Mouse (Mus musculus): ENCODE data around the gene Fam169b. TPM values are rescaled to one million over a fixed set of nuclear protein-coding genes. Genes with fewer than 3 reads are reported as not detected.

The Fam169b gene
- total and polyA plus RNA-seq, 2 experiments: 21.8 to 25.8 TPM

DNA sequence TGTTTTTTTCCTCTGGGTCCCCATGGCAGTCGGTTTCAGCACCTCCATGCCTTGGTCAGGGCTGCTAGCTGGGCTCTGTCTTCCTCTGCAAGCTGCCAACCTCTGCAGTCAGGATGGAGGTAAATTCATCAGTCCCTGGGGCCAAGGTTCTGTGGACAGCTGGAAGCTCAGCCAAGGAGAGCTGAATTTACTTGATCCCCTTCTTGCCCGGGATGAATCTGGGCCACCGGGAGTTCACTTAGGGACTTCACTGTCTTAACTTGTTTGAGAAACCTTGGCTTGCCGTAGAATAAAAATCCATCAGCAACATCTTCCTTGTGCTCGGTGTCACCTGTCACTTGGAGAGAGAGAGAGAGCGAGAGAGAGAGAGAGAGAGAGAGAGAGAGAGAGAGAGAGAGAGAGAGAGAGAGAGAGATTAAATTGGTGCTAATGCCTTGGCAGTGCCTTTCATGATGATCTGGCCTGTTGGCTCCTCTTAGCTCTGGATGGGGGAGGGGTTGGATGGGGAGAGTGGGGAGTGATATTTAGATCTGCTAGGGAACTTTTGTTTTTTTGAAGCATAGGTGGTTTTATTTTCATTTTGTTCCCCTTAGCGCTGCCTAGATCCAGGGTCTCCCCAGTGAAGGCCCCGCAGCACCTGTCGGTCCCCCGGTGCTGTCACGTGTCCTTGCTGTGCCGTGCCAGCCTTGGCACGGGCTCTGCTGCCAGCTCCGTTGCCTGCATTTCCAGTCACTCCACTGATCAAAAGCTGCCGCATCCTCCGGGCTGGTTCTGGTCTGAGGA is 44.6 kb downstream of the Fam169b start:
- Histone ChIP-seq H3K9ac (ENCODE audit: low read depth, low read length) (no peak overlapping the region), H3K27me3 (ENCODE audit: control insufficient read depth, insufficient read depth, low read length) (no peaks in the 10 kb centered on the region), H3K27ac (replicated peaks; ENCODE audit: insufficient read depth, low read depth, low read length) (no peak overlapping the region), H3K4me1 (ENCODE audit: control insufficient read depth, insufficient read depth, low read length) (peaks cover 15% of the 10 kb centered on the region), H3K79me2 (ENCODE audit: control insufficient read depth, insufficient read depth, low read length) (peaks cover 21% of the 10 kb centered on the region), H3K4me3 (ENCODE audit: insufficient read depth, low read depth, low read length) (no peak overlapping the region), H3K36me3 (ENCODE audit: control insufficient read depth, insufficient read depth, low read length) (no peaks in the 10 kb centered on the region)
- 70% methylated on average over 15 of the region's 16 CpGs for WGBS
- peak; percentile 66 for DNase-seq (ENCODE audit: extremely low read depth, low read depth, low spot score)
- TF ChIP-seq CTCF (IDR thresholded peaks at IDR 0.05; ENCODE audit: low read depth, low read length): no peak

DNA sequence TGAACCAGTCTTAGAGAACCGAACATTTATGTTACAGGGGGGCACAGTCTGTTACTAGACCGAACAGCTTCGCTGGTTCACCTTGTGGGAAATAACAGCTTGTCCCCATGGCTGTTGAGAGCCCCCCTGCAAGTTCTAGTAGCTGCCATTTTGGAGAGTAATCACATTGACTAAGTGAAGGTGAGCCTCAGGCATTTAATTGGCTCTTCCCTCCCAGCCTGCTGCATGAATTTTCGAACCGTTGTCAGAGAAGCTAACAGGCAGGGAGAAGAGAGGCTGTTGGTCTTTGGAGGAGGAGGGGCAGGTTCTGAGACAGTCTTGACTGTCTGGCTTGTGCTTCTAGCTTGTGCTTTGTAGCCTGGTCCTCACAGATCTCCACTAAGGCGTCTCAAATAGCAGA is 45.3 kb downstream of the Fam169b start:
- Histone ChIP-seq H3K4me1 (ENCODE audit: control insufficient read depth, insufficient read depth, low read length) (peaks cover 9% of the 10 kb centered on the region; the same call in 1 of the 2 replicates), H3K27me3 (ENCODE audit: control insufficient read depth, insufficient read depth, low read length) (no peaks in the 10 kb centered on the region), H3K9ac (ENCODE audit: low read depth, low read length) (no peak overlapping the region), H3K36me3 (ENCODE audit: control insufficient read depth, insufficient read depth, low read length) (no peaks in the 10 kb centered on the region), H3K27ac (replicated peaks; ENCODE audit: insufficient read depth, low read depth, low read length) (no peak overlapping the region), H3K79me2 (ENCODE audit: control insufficient read depth, insufficient read depth, low read length) (peaks cover 15% of the 10 kb centered on the region), H3K4me3 (ENCODE audit: insufficient read depth, low read depth, low read length) (no peak overlapping the region)
- no peak for DNase-seq (ENCODE audit: extremely low read depth, low read depth, low spot score)
- WGBS: 83% methylated on average over 6 of the region's 6 CpGs
- no peak for TF ChIP-seq POLR2A (IDR thresholded peaks at IDR 0.05; ENCODE audit: extremely low read depth, insufficient read depth, low read length)
- TF ChIP-seq CTCF (IDR thresholded peaks at IDR 0.05; ENCODE audit: low read depth, low read length): no peak

DNA sequence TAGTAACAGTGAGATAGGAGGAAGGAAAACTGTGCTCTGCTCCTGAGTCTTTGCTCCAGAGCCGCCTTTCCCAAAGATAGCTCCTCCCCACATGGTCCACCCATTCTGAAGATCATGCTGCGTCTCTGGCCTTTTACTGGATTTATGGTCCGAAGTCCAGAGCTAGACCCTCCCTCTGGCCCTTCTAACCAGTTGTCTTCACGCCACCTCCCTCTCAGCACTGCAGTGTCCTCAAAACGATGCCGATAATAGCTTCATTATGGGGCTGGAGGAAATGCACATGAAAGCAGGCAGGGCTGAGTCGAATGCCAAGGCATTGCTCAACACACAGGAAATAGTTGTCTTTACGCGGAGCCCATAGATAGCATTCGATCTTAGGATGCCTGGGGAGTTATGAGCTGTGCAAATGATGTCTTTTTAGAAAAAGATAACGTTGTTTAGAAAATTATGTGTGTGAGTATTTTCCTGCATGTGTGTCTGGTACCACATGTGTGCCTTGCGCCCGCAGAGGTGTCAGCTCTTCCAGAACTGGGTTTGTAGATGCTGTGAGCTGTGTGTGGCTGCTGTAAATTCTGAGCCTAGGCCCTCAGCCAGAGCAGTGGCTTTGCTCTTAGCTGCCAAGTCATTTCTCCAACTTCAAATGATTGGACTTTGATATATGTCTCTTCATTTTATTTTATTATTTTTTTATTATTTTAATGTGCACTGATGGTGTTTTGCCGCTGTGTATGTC is 46.6 kb downstream of the Fam169b start:
- WGBS: 20% methylated on average over 14 of the region's 14 CpGs
- Histone ChIP-seq H3K4me1 (ENCODE audit: control insufficient read depth, insufficient read depth, low read length) (peaks cover 9% of the 10 kb centered on the region; the same call in 1 of the 2 replicates), H3K27ac (replicated peaks; ENCODE audit: insufficient read depth, low read depth, low read length) (no peak overlapping the region), H3K4me3 (ENCODE audit: insufficient read depth, low read depth, low read length) (no peak overlapping the region), H3K27me3 (ENCODE audit: control insufficient read depth, insufficient read depth, low read length) (no peaks in the 10 kb centered on the region), H3K79me2 (ENCODE audit: control insufficient read depth, insufficient read depth, low read length) (peaks cover 5% of the 10 kb centered on the region; the same call in 1 of the 2 replicates), H3K36me3 (ENCODE audit: control insufficient read depth, insufficient read depth, low read length) (no peaks in the 10 kb centered on the region), H3K9ac (ENCODE audit: low read depth, low read length) (no peak overlapping the region)
- peak; percentile 66 for DNase-seq (ENCODE audit: extremely low read depth, low read depth, low spot score)
- TF ChIP-seq CTCF (IDR thresholded peaks at IDR 0.05; ENCODE audit: low read depth, low read length) (no peak), POLR2A (IDR thresholded peaks at IDR 0.05; ENCODE audit: extremely low read depth, insufficient read depth, low read length) (no peak)

GRCm38 (mm10) chr7:68323051-68323450 is 49.4 kb downstream of the Fam169b start:
- peaks cover 9% of the 10 kb centered on the region; the same call in 1 of the 2 replicates for H3K4me1 ChIP-seq (ENCODE audit: control insufficient read depth, insufficient read depth, low read length)
- H3K9ac ChIP-seq (ENCODE audit: low read depth, low read length): no peak overlapping the region
- no peaks in the 10 kb centered on the region for H3K27me3 ChIP-seq (ENCODE audit: control insufficient read depth, insufficient read depth, low read length)
- no peaks in the 10 kb centered on the region for H3K36me3 ChIP-seq (ENCODE audit: control insufficient read depth, insufficient read depth, low read length)
- TF ChIP-seq POLR2A (IDR thresholded peaks at IDR 0.05; ENCODE audit: extremely low read depth, insufficient read depth, low read length) (no peak), CTCF (IDR thresholded peaks at IDR 0.05; ENCODE audit: low read depth, low read length) (no peak)
- DNase-seq (ENCODE audit: extremely low read depth, low read depth, low spot score): no peak
- H3K27ac ChIP-seq (replicated peaks; ENCODE audit: insufficient read depth, low read depth, low read length): no peak overlapping the region
- H3K4me3 ChIP-seq (ENCODE audit: insufficient read depth, low read depth, low read length): no peak overlapping the region
- 89% methylated on average over 6 of the region's 6 CpGs for WGBS
- peaks cover 3% of the 10 kb centered on the region; the same call in 1 of the 2 replicates for H3K79me2 ChIP-seq (ENCODE audit: control insufficient read depth, insufficient read depth, low read length)

- WGBS: 85% methylated on average over 7 of the region's 7 CpGs
- Histone ChIP-seq H3K27me3 (ENCODE audit: control insufficient read depth, insufficient read depth, low read length) (no peaks in the 10 kb centered on the region), H3K79me2 (ENCODE audit: control insufficient read depth, insufficient read depth, low read length) (peaks cover 3% of the 10 kb centered on the region; the same call in 1 of the 2 replicates), H3K4me3 (ENCODE audit: insufficient read depth, low read depth, low read length) (no peak overlapping the region), H3K4me1 (ENCODE audit: control insufficient read depth, insufficient read depth, low read length) (no peaks in the 10 kb centered on the region), H3K9ac (ENCODE audit: low read depth, low read length) (no peak overlapping the region), H3K27ac (replicated peaks; ENCODE audit: insufficient read depth, low read depth, low read length) (no peak overlapping the region), H3K36me3 (ENCODE audit: control insufficient read depth, insufficient read depth, low read length) (peaks cover 6% of the 10 kb centered on the region; the same call in 1 of the 2 replicates)
- no peak for DNase-seq (ENCODE audit: extremely low read depth, low read depth, low spot score)
- TF ChIP-seq POLR2A (IDR thresholded peaks at IDR 0.05; ENCODE audit: extremely low read depth, insufficient read depth, low read length) (no peak), CTCF (IDR thresholded peaks at IDR 0.05; ENCODE audit: low read depth, low read length) (no peak)
Measured at GRCm38 (mm10) chr7:68326190-68326722, 52.6 kb downstream of the Fam169b start.

Measured in liver, adult 2 months (tissue).